Mouse (Mus musculus) retina, embryonic 14.5 days (tissue): ENCODE measurements around the gene Sept9.

ENCODE experiments used
- DNase-seq: peaks from one replicate; pipeline ENCODE4 v3.0.0-alpha.2; 2015; ENCODE audit warnings: low spot score

Sept9 gene

DNA sequence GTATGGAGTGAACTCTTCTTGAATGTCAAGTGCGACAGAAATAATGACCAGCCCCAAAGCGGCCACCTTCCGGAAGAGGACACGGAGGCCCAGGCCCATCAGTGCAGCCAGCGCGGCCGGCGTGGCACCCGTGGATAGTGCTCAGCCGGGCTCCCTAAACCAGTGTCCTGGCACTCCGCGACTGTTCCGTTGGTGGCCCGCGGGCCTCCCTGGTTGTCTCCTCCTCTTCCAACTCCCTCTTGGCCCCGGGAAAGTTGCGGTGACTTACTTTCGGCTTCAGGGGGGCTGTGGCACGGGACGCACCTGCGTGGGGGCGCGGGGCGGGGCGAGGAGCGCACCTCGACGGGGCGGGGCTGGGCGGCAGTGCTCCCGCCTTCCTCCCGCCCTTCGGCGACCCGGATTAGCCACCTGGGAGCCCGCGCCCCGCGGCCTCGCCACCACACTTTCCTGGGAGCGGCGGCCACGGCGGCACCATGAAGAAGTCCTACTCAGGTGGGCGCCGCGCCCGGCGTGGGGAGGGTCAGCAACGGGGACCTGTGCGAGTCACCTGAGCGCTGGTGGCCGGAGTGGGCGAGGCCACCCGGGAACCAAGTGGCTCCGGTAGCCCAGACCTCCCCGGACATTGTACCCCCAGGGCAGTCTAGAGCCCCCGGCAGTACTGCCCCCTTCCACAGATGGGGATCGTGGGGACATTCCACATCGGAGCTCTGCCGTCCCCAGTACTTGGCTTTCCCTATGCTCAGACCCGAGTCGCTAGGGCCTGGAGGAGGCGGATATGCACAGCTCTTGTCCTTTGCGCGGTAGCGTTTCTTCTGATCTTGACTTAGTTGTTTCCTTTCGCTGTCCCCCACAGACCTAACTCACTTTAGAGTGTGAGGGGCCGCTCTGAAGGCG is at the start of gene Sept9:
TSS of gene Sept9 (plus strand) at position 380 of the 894 bp plus-strand sequence.
- DNase-seq = peak; percentile 40

- DNase-seq = no peak
These were observed 48.9 kb upstream of the Sept9 start for GRCm38 (mm10) chr11:117150467-117150966.

GRCm38 (mm10) chr11:117151461-117151860 is 48.0 kb upstream of the Sept9 start:
- DNase-seq = no peak

GRCm38 (mm10) chr11:117152541-117152940 is 46.9 kb upstream of the Sept9 start:
- DNase-seq = no peak

DNA sequence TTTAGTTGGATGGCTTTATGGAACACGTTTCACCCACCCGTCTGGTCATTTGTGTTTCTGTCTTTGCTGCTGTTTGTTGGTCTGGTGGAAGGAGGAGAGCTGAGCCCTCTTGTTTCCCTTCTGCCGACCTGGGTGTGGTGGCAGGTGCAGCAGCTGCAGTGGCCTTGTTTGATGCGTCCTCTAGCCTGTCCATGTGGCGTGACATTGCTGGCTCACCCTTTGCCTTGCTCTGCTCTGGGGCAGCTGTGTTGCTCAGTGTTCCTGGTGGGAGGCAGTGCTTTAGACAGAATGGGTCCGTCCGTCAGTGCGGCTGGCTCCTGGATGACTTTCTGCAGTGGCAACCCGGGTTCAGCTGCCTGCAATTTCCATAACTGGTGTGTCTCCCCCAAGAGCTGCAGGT is 45.9 kb upstream of the Sept9 start:
- no peak for DNase-seq

DNA sequence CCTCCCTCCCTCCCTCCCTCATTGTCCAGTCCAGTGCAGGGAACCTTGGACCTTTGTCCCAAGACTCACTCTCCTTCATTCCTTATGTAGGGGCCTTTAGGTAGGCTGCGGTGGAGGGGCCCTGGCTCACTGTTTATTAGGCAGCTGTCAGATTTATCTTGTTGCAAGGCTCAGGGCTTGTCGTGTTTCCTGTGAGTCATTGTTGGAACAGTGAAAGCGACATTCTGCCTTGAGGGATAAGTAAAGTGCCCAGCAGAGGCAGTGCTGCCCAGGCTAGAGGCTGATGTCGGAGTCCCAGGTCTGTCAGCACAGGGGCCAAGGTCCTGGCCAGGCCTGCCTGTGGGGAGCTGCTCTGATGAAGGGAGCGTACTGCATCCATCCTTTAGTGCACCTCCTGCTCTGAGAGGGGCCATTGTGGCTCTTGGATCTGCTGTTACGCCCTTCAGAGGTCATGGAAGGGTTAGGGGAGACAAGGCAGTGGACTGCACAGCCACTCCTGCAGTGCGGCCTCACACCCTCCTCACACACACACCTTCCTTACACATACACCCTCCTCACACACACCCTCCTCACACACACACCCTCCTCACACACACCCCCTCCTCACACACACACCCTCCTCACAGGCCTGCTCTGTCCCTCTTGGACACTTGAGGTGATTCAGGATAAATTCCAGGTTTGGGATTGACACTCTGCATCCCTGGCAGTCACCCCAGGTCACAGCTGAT is 45.2 kb upstream of the Sept9 start:
- no peak for DNase-seq

DNA sequence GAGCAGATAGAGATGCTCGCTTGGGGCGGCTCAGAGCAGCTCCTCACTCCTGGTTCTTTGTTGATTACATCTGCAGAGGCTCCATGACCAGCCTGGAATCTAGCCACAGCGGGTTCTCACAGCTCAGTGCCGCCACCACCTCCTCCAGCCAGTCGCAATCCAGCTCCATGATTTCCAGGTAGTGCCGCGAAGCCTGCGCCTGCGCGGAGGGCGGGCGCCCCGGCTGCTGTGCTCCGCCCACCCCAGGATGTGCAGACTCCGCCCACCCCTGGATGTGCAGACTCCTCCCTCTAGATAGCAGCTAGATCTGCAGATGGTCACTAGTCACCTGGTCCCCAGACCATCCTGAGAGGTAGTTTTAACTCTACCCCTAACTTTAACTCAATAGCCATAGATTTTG is 42.7 kb upstream of the Sept9 start:
- DNase-seq = peak; percentile 73

- DNase-seq = no peak
These were observed 41.1 kb upstream of the Sept9 start for GRCm38 (mm10) chr11:117158343-117158742.

GRCm38 (mm10) chr11:117159257-117159945 is 40.1 kb upstream of the Sept9 start:
- no peak for DNase-seq

- DNase-seq = no peak
These were observed 39.5 kb upstream of the Sept9 start for GRCm38 (mm10) chr11:117159946-117160307.

GRCm38 (mm10) chr11:117160791-117161190 is 38.7 kb upstream of the Sept9 start:
- no peak for DNase-seq

DNA sequence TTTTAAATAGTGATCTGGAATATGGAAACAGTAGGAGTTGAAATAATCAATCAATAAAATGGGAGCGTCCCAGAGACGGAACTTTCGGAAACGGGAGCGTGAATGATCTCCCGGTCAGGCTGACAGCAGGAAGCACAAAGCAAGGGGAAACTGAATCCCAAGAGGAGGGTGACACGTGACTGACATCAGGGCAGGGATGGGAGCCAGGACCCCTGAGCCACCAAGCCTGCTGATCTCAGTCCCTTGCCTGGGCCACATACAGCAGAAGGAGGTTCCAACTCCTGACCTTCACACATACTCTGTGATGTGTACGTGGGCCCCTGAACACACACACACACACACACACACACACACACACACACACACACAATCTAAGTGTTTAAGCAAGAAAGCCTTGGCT is 37.9 kb upstream of the Sept9 start:
- no peak for DNase-seq

- DNase-seq = no peak
These were observed 36.4 kb upstream of the Sept9 start for GRCm38 (mm10) chr11:117163098-117163497.

DNA sequence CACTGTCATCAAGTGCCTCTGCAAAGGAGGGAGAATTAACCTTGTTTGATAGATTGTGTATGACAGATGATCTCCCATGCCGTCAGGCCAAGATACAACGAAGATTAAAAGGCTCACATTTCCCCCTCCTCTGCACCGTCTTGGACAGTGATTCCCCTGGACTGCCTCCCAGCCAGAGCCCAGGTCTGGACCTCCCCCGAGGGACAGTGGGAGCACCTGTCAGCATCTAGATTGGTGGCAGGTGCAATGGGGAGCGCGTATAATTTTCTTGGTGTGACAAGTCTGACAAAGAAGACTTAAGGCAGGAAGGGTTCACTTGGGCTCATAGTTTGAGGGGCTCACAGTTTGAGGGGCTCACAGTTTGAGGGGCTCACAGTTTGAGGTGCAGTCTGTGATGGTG is 35.7 kb upstream of the Sept9 start:
- DNase-seq = no peak

GRCm38 (mm10) chr11:117168278-117169087 is 31.0 kb upstream of the Sept9 start:
- no peak for DNase-seq

GRCm38 (mm10) chr11:117169088-117169635 is 30.3 kb upstream of the Sept9 start:
- DNase-seq = no peak

DNA sequence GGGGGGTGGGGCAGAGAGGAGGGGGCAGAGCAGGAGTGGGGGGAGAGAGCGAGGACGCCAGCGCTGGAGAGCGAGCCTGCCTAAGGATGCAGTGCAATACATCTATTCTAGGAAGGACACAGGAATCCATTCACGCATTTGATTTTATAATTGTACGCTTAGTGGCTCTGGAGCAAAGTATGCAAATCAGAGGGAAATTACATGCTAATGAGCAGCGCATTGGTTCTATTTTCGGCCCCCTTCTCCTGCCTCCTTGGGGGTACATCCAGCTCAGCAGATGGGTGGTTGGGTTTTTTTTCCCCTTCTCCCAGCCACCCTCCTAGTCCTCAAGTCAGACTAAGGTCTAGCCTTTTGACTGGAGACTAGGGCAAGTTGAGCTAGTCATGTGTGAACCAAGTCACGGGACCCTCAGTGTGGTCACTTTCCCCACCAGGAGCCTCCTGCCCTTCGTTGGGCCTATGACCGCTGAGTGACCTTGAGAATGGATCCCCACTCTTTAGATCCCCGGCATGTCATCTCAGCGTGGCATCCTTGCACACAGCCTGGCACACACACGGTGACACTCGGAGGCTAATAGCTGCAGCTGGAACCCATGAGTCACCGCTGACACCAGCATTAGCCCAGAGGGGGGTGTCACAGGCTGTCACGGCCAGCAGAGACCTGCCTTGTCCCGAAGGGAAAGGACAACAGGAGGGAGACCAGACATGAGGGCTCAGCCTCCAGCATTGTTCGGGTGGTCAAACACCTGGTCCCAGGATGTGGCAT is 29.5 kb upstream of the Sept9 start:
- no peak for DNase-seq

DNA sequence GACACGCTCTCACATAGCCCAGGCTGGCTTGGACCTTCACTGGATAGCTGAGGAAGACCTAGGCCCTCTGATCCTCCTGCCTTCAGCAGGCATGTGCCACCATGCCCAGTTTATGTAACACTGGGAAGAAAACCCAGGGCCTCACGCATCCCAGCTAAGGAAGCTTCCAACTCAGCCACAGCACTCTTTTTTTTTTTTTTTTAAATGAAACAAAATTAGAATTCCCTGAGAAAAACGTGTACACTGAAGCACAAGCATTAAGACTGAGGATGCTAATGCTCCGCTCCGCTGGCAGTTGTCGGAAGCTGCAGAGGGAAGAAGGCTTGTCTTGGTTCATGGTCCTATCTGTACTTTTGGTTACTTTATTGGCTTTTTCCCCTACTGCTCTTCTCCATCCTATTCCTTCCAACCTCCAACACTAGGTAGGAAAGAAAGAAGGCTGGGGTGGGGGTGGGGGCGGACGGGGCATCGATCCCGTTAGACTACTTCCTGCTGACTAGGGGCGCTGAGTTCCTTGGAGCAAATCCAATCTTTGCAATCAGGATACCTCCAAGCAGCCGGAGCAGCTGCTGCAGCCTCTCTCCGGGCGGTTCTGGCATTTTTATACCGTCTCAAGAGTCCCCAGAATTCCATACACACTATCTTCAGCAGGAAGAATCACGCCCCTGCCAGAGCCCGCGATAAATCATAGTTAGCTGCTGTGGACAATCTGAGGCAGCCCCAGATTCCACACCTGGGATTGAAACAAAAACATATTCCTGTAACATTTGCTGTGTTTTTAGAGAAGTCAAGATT is 25.2 kb upstream of the Sept9 start:
- DNase-seq = no peak

- no peak for DNase-seq
These were observed 24.5 kb upstream of the Sept9 start for GRCm38 (mm10) chr11:117174924-117175323.

GRCm38 (mm10) chr11:117175472-117175871 is 24.0 kb upstream of the Sept9 start:
- no peak for DNase-seq
